Mouse (Mus musculus) right cerebral cortex, postnatal 10 days (tissue): ENCODE measurements at regions not wholly inside any gene's neighbourhood (a gene's known extent, or its start where the extent isn't known, plus 50 kb on each side); places are given as distances from the start of the nearest gene placed in this dataset.
"Not testable (repeated sequence)": the region's sequence is repeated elsewhere in the genome, so short reads cannot be mapped to it uniquely, and the experiment has no call there.

Source experiments
- DNase-seq, 2 experiments: peaks; one replicate each; pipeline ENCODE4 v3.0.0; 2021; ENCODE audit warnings: low spot score in 2 of 2

DNA sequence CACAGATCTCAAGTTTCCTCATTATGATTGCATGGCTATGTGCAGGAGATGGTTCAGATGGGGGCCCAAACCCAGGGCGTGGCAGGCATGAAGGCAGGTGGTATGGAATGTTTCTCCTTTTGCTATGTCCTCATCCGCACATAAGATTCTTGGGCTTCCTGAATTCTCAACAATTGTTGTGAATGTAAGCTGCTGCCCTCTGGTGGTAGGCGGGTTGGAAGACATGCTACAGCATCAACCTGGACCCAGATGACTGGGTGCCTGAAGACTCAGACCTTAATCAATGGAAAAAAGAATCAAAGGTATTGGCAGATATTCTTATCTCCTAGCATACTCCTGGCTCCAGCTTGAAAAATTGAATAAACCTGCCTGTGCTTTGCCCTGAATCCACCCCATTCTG lies 211.3 kb upstream of the Gm4985 start:
- DNase-seq = not testable (repeated sequence)

DNA sequence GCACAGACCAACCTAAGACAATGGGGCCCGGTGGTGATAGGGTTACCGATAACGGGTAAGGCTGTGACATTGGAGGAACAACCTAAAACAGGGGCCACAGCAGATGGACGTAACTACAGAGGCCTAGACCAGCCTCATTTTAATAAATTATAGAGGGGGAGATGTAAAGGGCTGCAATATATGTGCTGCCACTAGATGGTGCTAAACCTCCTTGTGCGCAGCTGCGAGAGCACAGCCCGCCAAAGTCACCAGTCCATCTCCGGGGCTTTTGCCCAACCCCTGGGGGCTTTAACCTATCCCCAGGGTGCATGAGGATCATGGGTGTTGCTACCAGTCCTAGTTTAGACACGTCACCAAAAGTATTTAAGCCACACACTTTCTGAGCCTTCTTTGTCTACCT lies 202.9 kb upstream of the Gm4985 start:
- peak in 1 of 2 experiments; percentile 16 for DNase-seq

DNA sequence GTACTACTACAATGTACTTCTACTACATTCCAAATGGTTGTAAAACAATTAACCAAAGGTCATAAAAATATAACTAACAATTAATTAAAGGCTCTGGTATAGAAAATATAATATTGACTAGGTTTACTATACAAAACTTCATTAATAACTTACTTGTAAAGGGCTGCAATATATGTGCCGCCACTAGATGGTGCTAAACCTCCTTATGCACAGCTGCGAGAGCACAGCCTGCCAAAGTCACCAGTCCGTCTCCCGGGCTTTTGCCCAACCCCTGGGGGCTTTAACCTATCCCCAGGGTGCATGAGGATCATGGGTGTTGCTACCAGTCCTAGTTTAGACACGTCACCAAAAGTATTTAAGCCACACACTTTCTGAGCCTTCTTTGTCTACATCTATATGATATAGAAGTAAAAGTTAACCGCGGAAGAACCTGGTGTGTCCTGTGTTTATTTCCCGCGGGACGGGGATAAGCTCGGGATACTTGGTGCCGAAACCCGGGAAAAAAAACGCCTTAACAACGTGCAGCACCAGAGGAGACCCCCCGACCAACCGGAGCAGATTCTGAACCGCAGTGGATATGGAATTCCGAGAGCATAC lies 194.6 kb upstream of the Gm4985 start:
- not testable (repeated sequence) for DNase-seq
